Mouse (Mus musculus) liver, adult (tissue): ENCODE measurements around the gene Hoxa3.
A peak's percentile ranks its signal among the peaks of the same experiment; 100 is the strongest.

Experiments used
- GATA4 ChIP-seq: IDR thresholded peaks from 2 replicates; pipeline ENCODE4 v1.6.1; 2014; ENCODE audit warnings: mild to moderate bottlenecking, low read length; ENCODE audit not compliant: insufficient replicate concordance

The Hoxa3 gene

DNA sequence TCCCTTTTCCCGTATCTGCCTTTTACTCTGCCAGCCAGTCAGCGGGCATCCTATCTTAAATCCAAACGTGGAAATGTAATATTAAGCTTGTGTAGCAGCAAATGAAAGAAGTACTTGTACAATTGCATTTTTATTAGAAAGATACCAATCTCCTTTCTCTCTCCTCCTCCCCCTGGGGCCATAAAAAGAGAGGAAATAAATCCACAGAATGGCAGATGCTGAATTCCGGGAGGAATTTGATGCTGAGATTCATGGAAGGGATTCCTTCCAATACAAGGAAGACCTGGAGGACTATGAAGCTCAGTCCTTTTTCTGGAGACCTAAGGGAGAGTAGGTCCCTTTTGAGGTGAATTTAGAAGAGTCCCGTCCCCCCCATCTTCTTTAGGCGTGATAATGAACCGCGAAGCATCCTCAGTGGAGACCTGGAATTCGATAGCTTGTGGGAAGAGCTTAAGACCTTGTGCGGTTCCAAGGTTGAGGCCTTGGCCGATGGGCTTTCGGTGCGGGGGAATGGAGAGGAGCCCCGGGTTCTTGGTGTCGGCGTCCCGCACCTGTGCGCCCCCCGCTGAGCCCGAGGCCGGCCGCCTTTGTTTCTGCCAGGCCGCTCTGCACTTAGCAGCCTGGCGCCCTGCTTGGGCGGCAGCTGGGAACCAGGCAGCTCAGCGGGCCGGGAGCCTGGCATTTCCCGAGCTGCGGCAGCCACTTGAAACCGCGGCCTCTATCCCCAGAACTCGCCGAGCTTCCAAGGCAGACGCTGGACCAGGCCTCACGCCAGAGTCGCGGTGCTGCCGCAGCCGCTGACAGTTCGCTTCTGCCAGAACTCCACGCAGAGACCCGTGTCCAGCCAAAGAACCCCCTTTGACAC lies 44.7 kb downstream of the Hoxa3 start:
- no peak for TF ChIP-seq GATA4

DNA sequence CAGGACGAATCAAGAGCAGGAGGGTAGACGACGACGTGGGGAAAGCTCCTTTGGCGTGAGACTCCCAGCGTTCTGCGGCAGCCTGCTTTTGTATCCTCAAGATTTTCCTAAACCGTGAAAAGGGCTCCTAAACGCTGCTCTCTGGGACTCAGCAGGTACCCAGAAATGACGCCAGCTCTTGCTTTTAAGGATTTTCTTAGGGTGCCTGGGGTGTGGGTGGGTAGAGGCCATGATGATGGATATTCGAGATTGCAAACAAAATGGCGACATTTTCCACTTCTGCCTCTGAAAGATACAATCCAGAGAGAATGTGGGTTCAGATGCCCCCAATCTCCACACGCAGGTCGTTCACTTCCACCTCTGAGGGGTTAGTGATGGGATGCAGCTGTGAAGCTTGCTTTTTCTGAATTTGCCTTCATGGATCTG lies 45.4 kb downstream of the Hoxa3 start:
- no peak for TF ChIP-seq GATA4

DNA sequence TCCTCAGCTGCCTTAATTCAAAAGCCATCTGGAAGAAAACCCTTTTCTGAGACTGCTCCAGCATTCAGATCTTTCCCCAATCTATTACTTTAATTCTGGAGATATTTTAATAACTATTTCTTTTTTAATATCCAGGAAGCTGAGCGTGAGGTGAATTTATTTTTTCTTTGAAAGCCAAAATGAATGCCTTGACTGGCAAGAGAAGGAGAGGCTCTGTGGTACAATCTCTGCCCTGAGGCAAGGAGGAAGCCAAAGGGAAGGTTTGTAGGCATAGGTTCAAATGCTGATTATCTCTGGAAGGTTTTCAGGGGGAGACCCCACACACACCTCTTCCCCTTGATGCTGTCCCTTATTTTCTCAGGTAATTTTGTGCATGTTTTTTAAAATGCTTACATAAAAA lies 46.0 kb downstream of the Hoxa3 start:
- TF ChIP-seq GATA4, result no peak

DNA sequence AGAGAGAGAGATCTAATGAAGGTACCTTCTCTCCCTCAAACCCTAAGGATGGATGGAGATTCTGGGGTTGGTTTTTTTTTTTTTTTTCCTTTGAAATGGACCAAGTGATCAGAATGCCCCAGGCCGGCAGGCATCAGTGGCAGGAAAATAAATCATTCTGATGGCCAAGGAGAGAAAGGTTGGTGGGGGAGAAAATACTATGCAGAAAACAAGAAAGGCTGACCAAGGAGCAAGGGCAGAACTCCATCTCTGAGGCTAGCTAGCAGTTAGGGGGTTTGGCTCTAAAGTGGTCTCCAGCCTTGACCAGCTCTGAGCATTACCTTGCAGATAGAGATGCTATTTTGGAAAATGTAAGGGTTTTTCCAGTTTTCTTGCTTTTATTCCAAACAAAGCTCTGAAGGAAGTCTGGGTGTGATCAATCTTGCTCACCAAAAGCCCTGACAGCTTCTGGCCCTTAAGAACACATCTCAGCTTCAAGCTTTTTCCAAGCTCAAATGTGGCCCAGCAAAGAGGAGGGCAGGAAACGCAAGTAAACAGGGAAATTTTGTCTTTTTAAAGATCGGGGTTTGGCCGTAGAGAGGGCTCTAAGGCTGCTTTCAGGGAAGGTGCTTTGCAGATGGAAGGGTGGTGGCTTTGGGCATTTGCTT lies 46.6 kb downstream of the Hoxa3 start:
- no peak for TF ChIP-seq GATA4

DNA sequence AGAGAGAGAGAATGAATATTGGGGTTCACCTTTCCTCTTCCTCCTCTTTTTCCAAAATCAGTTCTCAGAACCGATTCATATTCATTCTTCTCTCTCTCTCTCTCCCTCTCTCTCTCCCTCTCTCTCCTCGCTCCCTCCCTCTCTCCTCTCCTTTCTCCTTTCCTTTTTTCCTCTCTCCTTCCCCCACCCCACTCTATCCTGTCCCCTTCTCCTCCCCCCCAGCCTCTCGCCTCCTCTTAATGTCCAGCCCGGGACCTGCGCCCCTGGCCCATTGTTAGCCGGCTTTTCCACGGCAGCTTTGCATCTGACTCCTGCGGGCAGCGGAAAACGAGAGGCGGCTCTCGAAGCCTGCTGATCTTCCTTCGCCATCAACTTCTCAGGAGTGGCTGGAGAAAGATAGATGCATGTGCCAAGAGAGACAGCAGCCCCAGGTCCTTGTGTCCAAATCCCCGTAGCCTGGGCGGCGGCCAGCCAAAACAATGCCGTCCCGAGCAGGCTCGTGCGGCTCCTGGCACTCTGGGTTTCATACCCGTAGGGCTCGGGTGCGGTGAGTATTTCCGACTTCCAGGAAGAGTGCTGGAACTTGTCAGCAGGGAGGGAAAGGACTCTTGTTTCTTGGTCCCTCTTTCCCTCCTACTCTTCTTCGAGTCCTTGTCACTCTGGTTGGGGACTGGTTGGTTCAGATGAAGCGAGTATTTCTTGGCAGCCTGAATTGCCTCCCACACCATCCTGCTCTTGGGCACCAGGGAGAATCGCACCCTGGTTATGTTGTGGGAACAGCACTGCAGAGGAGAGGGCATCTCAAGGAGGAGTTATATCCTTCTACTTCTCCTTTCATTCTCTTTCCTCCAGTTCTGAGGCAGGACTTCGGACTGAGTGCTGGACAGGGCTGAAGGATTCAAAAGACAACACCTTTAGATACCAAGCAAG lies 47.4 kb downstream of the Hoxa3 start:
- TF ChIP-seq GATA4, result no peak

DNA sequence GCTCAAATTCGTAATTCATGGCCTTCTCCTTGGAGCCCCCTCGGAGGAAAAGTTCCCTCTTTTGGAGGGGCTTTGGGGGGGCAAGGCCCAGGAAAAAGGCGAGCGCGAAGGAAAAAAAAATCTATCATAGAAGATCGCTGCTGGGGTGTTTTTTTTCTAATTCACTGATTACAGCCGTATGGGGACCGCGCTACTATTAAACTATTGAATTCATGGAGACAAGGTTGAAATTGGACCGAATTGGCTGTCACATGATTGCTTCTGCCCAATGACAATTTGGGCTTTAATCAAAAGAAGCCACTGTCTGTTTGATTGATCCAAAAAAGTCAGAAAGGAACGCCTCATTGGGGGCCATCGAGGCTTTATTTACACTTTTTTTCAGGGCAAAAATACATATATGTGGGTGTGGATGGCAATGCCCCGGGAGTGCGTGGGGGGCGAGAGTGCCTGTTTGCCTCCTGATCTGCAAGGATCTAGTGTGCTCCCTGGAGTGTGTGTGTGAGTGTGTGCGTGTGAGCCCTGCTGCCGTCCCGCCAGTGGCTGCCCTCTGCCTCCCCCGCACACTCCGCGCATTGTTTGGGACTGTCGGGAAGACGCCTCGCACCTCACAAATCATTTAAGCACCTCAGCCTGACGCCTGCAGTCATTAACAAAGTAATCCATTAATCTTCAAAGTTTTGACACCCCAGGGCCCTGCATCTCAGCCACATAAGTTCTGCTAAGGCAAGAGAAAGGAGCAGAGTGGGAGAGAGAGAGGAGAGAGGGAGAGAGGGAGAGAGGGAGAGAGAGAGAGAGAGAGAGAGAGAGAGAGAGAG lies 48.3 kb downstream of the Hoxa3 start, which contains the start of gene Hoxa2:
Gene Hoxa2 (minus strand): TSS at position 206 of the 815 bp plus-strand sequence.
- 0 out of 2 replicates have a peak, but pooled peaks have one; percentile 31 for TF ChIP-seq GATA4

DNA sequence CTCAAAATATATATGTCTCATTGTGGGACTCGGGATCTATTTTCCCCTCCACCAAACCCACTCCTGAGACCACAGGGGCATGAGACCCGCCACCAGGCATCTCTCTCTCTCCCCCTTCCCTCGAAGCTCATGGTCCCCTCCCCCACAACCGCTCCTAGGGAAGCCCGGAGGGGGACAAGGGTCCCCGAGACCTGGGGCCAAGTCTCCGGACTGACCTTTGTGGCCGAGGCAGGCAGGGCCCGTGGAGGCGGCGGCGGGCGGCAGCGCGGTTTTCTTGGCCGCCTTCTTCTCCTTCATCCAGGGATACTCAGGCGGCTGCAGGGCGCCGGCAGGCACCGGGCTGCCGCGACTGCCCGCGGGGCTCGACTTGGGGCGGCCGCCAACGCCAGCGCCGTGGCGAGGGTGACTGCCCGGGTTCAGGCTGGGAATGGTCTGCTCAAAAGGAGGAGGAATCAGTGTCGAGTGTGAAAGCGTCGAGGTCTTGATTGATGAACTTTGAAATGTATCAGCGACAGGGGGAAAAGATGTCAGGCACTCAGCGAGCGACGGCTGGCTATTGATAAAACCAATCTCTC lies 49.0 kb downstream of the Hoxa3 start:
- no peak for TF ChIP-seq GATA4

DNA sequence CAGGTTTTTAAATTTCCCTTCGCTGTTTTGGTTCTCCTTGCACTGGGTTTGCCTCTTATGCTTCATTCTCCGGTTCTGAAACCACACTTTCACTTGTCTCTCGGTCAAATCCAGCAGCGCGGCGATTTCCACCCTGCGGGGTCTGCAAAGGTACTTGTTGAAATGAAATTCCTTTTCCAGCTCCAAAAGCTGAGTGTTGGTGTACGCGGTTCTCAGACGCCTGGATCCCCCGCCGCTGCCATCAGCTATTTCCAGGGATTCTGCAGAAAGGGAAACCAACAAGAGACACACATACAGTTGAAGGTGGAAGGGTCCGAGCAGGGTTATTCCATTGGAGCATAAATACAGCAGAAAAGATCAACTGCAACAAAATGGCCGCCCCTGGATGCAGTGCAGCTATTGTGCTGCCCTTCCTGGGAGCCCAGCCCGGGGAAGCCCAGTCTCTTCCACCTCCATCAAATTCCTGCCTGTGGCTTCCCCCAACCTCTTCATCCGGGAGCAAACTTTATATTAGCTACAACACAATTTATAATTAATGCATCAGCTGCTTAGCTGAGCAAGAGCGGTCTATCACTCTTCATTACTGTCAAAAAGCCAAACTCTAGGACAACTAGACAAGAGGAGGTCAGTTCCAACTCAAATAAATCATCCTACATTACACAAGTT lies 49.6 kb downstream of the Hoxa3 start:
- no peak for TF ChIP-seq GATA4

DNA sequence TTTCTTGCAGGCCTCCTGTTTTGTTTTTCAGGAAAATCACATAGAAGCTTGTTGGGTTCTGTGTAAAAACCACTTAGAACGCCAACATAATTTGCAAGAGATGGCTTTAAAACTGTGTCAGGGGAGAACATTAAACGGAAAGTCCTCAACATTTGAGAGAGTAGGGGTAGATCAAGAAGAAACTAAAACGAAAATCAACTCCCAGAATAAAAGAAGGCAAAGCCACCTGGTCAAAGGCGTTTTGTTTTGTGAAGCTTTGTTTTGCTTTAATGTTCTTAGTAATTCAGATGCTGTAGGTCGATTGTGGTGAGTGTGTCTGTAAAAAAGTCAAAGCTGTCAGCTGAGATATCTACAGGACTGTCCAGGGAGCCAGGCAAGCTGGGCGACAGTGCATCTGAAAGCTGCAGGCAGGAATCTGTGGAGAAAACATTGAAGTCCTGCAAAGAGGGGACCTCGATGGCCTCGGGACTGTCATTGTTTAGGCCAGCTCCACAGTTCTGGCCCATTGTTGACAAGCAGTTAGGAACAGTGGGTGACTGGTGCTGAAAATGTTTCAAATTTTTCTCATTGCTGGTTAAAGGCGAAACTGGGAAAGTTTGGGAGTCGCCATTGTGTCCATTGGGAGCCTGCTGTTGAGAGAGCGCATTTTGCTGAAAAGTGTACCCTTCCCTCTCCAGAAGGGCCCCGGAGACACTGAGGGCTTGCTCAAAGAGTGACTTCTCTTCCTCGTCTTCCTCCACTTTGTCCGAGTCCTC lies 50.3 kb downstream of the Hoxa3 start:
- no peak for TF ChIP-seq GATA4

DNA sequence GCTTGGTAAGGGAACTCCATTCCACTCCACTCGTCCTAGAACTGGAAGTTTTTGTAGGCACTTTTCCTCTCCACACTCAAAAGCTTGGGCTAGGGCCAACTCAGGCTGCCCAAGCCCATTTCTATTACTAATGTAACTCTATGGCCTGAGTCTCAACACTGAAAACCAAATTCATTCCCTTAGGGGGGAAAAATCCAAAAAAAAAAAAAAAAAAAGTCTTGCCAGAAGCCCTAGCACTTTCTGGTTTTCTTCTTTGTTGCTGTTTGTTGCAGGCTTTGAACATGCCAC lies 51.1 kb downstream of the Hoxa3 start:
- no peak for TF ChIP-seq GATA4

DNA sequence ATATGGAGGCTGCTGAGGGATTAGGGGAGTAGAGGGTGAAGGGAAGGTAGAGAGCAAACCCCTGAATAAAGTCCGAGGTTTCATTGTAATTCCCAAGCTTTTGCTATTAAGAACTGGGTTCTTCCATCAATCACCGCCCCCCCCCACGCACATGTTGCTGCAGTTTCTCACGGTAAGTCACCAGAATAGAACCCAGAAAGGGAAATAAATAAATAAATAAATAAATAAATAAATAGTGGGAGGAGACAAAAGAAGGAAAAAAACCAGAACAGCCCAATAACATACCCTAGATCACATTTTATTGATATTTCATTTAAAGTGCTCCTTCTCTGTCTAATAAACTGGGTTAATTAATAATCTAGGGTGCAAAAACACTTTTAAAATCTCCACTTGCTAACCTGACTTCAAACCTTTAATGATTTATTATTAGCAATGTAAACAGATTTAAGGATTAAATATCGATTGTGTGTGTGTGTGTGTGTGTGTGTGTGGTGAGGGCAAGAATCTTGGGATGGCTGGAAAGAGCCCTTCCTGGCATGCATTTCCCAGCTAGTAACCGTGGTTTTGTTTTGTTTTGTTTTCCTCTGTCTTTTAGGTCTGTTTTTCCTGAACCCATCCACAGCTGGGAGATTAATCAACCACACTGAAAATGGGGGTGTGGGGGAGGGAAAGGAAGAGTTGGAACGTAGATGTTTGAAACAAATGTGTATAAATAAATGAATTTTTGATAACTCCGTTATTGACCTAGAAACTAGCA lies 51.6 kb downstream of the Hoxa3 start:
- no peak for TF ChIP-seq GATA4

DNA sequence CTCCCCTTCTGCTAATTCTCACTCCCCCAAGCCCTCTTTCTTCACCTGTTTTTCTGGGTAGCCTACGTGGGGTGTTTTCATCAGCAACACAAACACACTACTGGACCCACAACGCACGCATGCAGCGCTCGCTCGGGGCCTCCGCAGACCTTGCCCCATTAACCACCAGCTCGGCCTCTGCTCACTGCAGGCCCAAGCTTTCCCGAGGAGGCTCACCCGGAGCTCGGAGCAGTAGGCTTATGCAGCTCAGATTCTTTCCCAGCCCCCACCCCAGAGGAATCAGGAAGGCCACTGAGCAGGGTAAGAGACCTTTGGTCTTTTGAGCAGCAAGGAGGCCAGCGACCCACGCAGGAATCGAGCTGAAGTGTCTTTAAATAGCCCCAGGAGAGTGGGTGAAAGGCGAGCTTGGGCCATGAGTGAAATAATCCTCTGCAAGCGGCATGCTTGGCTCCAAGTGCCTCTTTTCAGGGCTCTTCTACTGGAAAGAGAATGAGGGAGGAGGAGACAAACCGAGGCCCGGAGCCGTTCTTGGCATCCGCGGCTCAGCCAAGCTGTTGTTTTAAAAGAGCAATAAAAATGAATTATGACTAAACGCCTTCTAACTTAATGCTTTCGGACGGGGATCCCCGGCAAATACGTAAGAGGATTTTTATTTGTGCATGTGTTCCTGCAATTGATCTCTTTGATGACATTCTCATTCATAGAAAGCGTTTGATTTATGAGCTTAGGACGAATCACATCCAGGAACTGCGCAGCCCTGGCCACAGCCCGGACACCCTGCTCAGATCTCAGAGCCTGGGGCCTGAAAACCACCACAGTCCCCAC lies 52.4 kb downstream of the Hoxa3 start:
- no peak for TF ChIP-seq GATA4
